Mouse (Mus musculus) cerebellum, adult 2 months (tissue): Measurements from ENCODE around the gene Gpx6. TPM values are rescaled to one million over a fixed set of nuclear protein-coding genes. Genes with fewer than 3 reads are reported as not detected.
A peak's percentile ranks its signal among the peaks of the same experiment; 100 is the strongest.

Experiments
- DNase-seq, 2 experiments: peaks; one replicate each; pipeline ENCODE4 v3.0.0; 2021
- H3K27ac ChIP-seq: fragments of 200-500 bp; 2 replicates; pipeline ENCODE4 v1.5.1; 2012; ENCODE audit warnings: low read length, control low read depth, inconsistent platforms; ENCODE audit not compliant: insufficient read depth
- H3K27me3 ChIP-seq: fragments of 200-500 bp; 2 replicates; pipeline ENCODE4 v1.6.1; 2012; ENCODE audit warnings: inconsistent platforms, mild to moderate bottlenecking, low read length, moderate library complexity; ENCODE audit not compliant: control insufficient read depth, insufficient read depth
- H3K4me1 ChIP-seq: fragments of 200-500 bp; 2 replicates; pipeline ENCODE4 v1.6.1; 2011; ENCODE audit warnings: low read length; ENCODE audit not compliant: control insufficient read depth, insufficient read depth
- H3K4me3 ChIP-seq: fragments of 200-500 bp; replicated peaks from 2 replicates; pipeline ENCODE3; 2011; ENCODE audit warnings: mild to moderate bottlenecking, low read depth, low read length, control low read depth; ENCODE audit not compliant: insufficient read depth
- CTCF ChIP-seq: fragments of 200-500 bp; IDR thresholded peaks from 2 replicates; pipeline ENCODE4 v1.5.1; 2011; ENCODE audit warnings: low read depth, mild to moderate bottlenecking, control low read depth, low read length, moderate library complexity, borderline replicate concordance; ENCODE audit not compliant: insufficient read depth
- POLR2A ChIP-seq: fragments of 200-500 bp; IDR thresholded peaks from 2 replicates; pipeline ENCODE4 v1.6.1; 2011; ENCODE audit warnings: low read length, control low read depth, borderline replicate concordance; ENCODE audit not compliant: insufficient read depth
- whole genome bisulfite sequencing: fragments of 180-500 bp; shearing (Covaris S2); methylation state at CpG from one replicate; pipeline ENCODE4 v1.1.7; 2018; 5-methylcytosine and 5-hydroxymethylcytosine counted together
- polyA plus RNA-seq: library from polyadenylated mRNA; depleted of rRNA; stranded (reverse); fragments of >200 nt; gene quantifications from 2 replicates; pipeline ENCODE4 v1.2.3, GENCODE M21; 2012

The Gpx6 gene
- polyA plus RNA-seq, 1 experiment: 0.33 TPM

DNA sequence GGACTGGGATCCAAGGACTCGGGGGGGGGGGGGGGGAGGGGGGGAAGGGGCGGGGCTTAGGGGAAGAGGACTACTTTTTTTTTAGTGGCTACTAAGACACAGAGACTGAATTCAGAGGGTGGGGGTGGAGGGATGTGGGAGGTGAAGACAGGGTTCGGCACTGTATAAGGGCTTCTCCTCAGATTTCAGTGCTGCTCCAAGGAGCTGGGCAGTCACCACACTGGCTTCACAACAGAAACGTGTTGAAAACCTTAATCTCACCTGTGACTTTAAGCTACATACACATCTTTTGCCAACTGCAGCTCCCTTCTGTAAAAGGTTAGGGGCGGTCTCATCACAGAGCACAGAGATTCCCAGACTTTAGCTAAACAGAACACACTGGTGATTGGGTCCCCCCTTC, 929 bp downstream of the Gpx6 start:
- 53% methylated on average over 3 of the region's 5 CpGs for WGBS
- Histone ChIP-seq H3K27ac (no peak overlapping the region), H3K4me1 (no peaks in the 10 kb centered on the region), H3K27me3 (no peaks in the 10 kb centered on the region), H3K4me3 (no peak overlapping the region)
- TF ChIP-seq POLR2A (no peak), CTCF (no peak)
- DNase-seq: no peak

DNA sequence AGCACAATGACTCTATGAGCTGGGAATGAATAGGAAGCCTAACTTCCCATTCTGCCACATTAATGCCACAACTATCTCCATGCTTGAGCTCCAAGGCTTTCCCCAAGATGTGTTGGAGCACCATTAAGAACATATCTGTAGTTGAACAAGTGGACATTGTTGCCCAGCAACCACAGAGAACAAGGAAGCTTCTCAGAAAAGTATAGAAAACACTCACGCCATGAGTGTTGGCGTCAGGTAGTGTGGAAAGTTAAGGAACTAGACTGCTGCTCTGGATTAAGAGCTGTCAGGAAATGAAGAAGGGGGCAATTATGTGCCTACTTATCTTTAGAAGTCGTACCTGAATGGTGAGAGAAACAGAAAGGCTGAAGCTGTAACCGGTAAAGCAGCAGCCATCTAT, 2.0 kb downstream of the Gpx6 start:
- Histone ChIP-seq H3K27ac (no peak overlapping the region), H3K27me3 (no peaks in the 10 kb centered on the region), H3K4me1 (no peaks in the 10 kb centered on the region), H3K4me3 (no peak overlapping the region)
- whole genome bisulfite sequencing: 82% methylated on average over 4 of the region's 4 CpGs
- DNase-seq: no peak
- TF ChIP-seq POLR2A (no peak), CTCF (no peak)

DNA sequence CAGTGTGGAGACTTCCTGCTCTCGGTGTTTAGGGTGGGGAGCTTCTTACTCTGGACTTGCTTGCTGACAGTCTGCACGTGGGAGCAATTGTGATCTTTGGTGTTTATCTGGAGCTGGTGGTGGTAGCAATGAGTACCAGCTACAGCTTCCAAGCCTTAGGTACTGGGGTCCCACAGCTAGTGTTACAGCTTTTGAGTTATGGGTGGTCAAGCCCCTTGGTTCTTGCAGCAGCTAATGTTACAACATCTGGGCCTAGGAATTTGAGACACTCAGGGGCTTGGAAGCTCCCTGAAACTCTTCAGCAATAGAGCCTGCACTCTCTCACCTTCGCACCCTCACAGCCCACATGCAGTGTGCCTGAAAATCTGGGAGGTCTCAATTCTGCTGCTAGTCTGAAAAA, 8.3 kb downstream of the Gpx6 start:
- 79% methylated on average over 3 of the region's 3 CpGs for WGBS
- TF ChIP-seq CTCF (no peak), POLR2A (no peak)

DNA sequence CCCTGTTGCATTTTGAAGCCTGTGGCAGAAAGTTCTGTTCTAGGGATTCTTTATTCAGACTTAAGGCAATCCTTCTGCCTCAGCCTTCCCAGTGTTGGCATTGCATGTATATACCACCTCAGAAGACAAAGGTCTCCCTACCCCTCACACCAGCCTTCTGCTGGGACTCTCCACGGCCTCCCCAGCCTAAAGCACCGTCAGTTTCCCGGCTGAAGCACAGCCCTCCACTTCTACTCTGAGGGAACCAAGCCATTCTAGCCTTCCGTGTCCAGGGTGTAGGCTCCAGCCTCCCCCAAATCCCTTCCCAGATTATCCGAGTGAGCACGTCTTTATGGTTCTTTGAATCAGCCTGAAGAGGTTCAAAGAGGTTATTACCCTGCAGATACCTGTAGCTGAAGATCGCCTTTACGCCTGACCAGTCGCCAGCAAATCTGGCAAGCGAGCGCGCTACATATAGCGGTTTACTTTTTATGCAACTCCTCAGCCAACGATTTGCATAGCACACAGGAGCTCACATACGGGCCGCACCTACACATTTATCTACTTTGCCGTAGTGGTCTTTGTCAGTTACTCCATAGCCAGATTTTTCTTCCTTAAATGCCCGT, 10.1 kb downstream of the Gpx6 start:
- TF ChIP-seq CTCF (no peak), POLR2A (no peak)
- WGBS: 5% methylated on average over 18 of the region's 18 CpGs
- peak; percentile 35 to 44 for DNase-seq
- Histone ChIP-seq H3K4me3 (peak overlapping the region; percentile 63), H3K27me3 (no peaks in the 10 kb centered on the region; the same call in 1 of the 2 replicates), H3K27ac (no peak overlapping the region), H3K4me1 (no peaks in the 10 kb centered on the region; the same call in 1 of the 2 replicates)

More for the DNA sequence above, 8.3 kb downstream of the Gpx6 start:
- Histone ChIP-seq H3K27me3 (no peaks in the 10 kb centered on the region; the same call in 1 of the 2 replicates), H3K4me1 (no peaks in the 10 kb centered on the region; the same call in 1 of the 2 replicates), H3K4me3 (no peak overlapping the region), H3K27ac (no peak overlapping the region)
- no peak for DNase-seq

DNA sequence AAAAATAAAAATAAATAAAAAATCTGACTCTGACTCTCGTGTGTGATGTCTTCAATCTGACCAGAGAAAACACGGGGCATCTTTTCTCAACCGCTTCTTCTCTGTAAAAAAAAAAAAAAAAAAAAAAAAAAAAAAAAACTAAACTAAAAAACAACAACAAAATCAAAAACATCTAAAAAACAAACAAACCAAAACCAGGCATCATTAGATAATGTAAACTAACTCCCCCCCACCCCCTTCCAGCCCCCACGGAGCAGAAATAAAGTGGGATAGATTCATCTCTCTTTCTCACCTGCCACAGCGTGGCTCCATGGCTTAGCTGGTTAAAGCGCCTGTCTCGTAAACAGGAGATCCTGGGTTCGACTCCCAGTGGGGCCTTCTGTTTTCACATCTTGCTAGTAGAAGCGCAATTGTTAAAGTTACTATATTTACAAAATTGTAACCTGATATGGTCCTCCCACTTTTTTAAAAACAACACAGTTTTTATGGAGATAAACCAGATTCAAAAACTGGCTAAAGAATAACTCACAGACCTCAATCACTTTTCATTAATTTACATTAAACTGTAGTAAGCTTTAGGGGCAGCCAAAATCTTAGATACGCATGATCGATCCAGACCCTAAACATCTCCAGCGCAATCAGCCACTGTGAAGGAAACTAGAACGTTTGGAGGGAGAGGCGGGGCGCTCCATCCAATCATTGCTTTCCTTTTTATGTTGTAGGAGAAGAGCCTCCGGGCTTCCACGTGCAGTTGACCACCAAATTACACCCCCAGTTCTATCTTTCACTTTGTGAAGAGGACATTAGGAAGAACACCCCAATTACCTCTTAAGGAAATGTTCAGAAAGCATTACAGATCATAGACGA, 10.8 kb downstream of the Gpx6 start:
- 18% methylated on average over 18 of the region's 18 CpGs for WGBS
- Histone ChIP-seq H3K27me3 (no peaks in the 10 kb centered on the region; the same call in 1 of the 2 replicates), H3K27ac (no peak overlapping the region), H3K4me1 (no peaks in the 10 kb centered on the region; the same call in 1 of the 2 replicates), H3K4me3 (peak overlapping the region; percentile 44)
- no peak for TF ChIP-seq CTCF
- no peak for TF ChIP-seq POLR2A
- DNase-seq: peak; percentile 70 to 71

DNA sequence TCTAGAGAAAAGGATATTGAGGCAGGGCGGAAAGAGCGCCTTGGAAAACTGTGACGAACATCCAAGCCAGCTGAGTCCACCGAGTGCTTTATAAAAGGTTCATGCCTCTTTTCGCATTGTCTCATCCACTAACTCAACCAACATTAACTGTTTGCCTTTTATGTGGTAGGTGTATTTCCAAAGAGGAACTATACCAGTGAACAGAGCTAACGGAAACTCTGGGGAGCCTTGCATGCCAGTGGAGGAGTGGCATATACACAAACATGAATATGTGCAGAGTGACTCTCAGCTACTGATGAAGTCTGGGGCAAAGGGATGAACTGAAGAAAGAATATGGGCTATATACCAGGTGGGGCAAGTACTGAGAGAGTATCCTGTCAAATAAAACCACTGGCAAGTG, 11.5 kb downstream of the Gpx6 start:
- 71% methylated on average over 6 of the region's 6 CpGs for WGBS
- DNase-seq: no peak
- Histone ChIP-seq H3K4me1 (no peaks in the 10 kb centered on the region; the same call in 1 of the 2 replicates), H3K4me3 (no peak overlapping the region), H3K27me3 (no peaks in the 10 kb centered on the region; the same call in 1 of the 2 replicates), H3K27ac (no peak overlapping the region)
- TF ChIP-seq POLR2A (no peak), CTCF (no peak)

DNA sequence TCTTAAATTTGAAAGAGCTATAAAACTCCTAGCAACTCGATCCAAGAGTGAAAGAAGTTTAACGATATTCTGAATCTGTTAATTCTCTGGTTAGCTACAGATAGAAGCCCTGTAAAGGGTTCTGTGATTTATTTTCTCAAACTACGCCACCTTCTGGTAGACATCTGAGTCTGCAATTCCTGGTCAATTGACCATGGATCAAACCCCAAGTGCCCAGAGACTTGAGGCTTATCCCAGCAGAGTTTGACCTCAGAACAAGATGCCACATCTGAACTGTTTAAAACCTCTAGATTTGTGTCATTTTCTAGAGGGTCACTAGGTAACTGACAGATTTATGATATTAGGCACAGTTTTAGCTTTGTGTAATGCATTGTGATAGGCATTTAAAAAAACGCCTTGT, 14.3 kb downstream of the Gpx6 start:
- H3K27me3 ChIP-seq: no peaks in the 10 kb centered on the region
- DNase-seq: peak in 1 of 2 experiments; percentile 23
- no peaks in the 10 kb centered on the region; the same call in 1 of the 2 replicates for H3K4me1 ChIP-seq
- 11% methylated on average over 4 of the region's 4 CpGs for WGBS
- H3K4me3 ChIP-seq: no peak overlapping the region
- H3K27ac ChIP-seq: no peak overlapping the region
- TF ChIP-seq POLR2A: no peak
- TF ChIP-seq CTCF: 0 out of 2 replicates have a peak, but pooled peaks have one; percentile 16
